Mouse (Mus musculus): ENCODE measurements around the gene Tm2d3. TPM values are rescaled to one million over a fixed set of nuclear protein-coding genes. Genes with fewer than 3 reads are reported as not detected.

Tm2d3 gene
- 85.2 and 90.8 TPM in 2 replicates for polyA plus RNA-seq (2014; fragmentation: Nextera tagmentation; extraction: Ambion mirVana)

GRCm38 (mm10) chr7:65690869-65691268 lies at the start of gene Tm2d3:
Gene Tm2d3, plus strand, starts transcription at chr7:65691169.
- ATAC-seq (ENCODE audit: low FRiP score, low TSS enrichment) = no peak
- no peaks in the 10 kb centered on the region for H3K9me3 ChIP-seq (ENCODE audit: control insufficient read depth, low read length)
- H3K9ac ChIP-seq (replicated peaks; ENCODE audit: low read length) = no peak within 1 kb of the TSS
- 91% methylated on average over 7 of the region's 7 CpGs for WGBS
- H3K4me1 ChIP-seq (ENCODE audit: control insufficient read depth, insufficient read depth, low read length) = peaks cover 14% of the 10 kb centered on the region
- H3K27ac ChIP-seq (replicated peaks; ENCODE audit: low read depth, low read length) = no peak within 1 kb of the TSS
- no peak within 1 kb of the TSS for H3K4me2 ChIP-seq (ENCODE audit: low read length)
- H3K36me3 ChIP-seq (ENCODE audit: control insufficient read depth, insufficient read depth, low read length) = peaks cover 17% of the 10 kb centered on the region
- H3K27me3 ChIP-seq (ENCODE audit: control insufficient read depth, insufficient read depth, low read length) = no peaks in the 10 kb centered on the region
- no peak for DNase-seq
- no peak within 1 kb of the TSS for H3K4me3 ChIP-seq (replicated peaks; ENCODE audit: low read depth, low read length)

DNA sequence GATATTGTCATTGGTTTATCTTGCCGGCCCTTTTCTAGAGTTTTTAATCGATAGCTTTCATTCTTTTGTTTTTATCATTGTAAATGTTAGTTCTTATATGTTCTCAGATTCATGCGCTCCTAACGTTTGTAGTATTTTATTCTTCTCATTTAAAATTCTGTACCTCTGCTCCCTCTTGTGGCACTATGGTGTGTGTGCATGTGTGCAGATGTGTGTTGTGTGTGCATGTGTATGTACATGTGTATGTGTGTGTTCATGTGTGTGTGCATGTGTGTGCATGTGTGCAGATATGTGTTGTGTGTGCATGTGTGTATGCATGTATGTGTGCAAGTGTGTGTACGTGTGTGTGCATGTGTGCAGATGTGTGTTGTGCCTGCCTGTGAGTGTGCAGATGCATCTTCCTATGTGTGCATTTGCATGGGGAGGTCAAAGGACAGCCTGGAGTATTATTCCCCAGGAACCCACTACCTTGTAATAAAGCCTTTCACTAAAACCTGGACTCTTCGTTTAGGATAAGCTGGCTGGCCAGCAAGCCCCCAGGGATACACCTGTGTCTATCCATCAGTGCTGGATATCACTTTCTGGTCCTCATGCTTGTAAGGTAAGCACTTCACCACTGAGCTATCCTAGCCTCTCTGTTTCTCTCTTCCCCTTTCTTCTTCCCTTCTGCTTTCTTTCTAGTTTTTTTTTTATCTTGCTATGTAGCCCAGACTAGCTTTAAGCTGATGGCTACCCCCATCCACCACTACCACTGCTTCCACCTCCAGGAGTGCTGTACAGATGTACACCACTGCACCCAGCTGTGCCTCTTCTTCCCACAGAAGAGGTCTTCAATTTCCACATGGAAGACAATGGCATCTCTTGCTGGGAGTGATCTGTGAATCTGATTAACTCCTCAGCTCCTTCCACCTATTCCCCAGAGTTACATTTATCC lies 48.3 kb upstream of the Tm2d3 start:
- no peaks in the 10 kb centered on the region for H3K9me3 ChIP-seq (ENCODE audit: control insufficient read depth, low read length)
- H3K27ac ChIP-seq (replicated peaks; ENCODE audit: low read depth, low read length) = no peak overlapping the region
- 74% methylated on average over 6 of the region's 6 CpGs for WGBS
- no peaks in the 10 kb centered on the region for H3K4me1 ChIP-seq (ENCODE audit: control insufficient read depth, insufficient read depth, low read length)
- no peaks in the 10 kb centered on the region for H3K36me3 ChIP-seq (ENCODE audit: control insufficient read depth, insufficient read depth, low read length)
- ATAC-seq (ENCODE audit: low FRiP score, low TSS enrichment) (no peak), DNase-seq (peak; percentile 59)
- 0 out of 2 replicates have a peak, but pooled peaks cover 6% of the 10 kb centered on the region for H3K27me3 ChIP-seq (ENCODE audit: control insufficient read depth, insufficient read depth, low read length)
- no peak overlapping the region for H3K4me3 ChIP-seq (replicated peaks; ENCODE audit: low read depth, low read length)
- H3K9ac ChIP-seq (replicated peaks; ENCODE audit: low read length) = no peak overlapping the region
- H3K4me2 ChIP-seq (ENCODE audit: low read length) = no peak overlapping the region

GRCm38 (mm10) chr7:65643861-65644421 lies 47.0 kb upstream of the Tm2d3 start:
- ATAC-seq (ENCODE audit: low FRiP score, low TSS enrichment) (no peak), DNase-seq (no peak)
- WGBS = 29% methylated on average over 6 of the region's 6 CpGs
- peaks cover 4% of the 10 kb centered on the region; the same call in 1 of the 2 replicates for H3K36me3 ChIP-seq (ENCODE audit: control insufficient read depth, insufficient read depth, low read length)
- H3K4me1 ChIP-seq (ENCODE audit: control insufficient read depth, insufficient read depth, low read length) = no peaks in the 10 kb centered on the region
- 0 out of 2 replicates have a peak, but pooled peaks cover 6% of the 10 kb centered on the region for H3K27me3 ChIP-seq (ENCODE audit: control insufficient read depth, insufficient read depth, low read length)
- H3K4me2 ChIP-seq (ENCODE audit: low read length) = peak overlapping the region; percentile 72
- H3K9ac ChIP-seq (replicated peaks; ENCODE audit: low read length) = peak overlapping the region; percentile 69; the same call in 1 of the 2 replicates
- no peaks in the 10 kb centered on the region for H3K9me3 ChIP-seq (ENCODE audit: control insufficient read depth, low read length)
- H3K4me3 ChIP-seq (replicated peaks; ENCODE audit: low read depth, low read length) = peak overlapping the region; percentile 64
- no peak overlapping the region for H3K27ac ChIP-seq (replicated peaks; ENCODE audit: low read depth, low read length)

DNA sequence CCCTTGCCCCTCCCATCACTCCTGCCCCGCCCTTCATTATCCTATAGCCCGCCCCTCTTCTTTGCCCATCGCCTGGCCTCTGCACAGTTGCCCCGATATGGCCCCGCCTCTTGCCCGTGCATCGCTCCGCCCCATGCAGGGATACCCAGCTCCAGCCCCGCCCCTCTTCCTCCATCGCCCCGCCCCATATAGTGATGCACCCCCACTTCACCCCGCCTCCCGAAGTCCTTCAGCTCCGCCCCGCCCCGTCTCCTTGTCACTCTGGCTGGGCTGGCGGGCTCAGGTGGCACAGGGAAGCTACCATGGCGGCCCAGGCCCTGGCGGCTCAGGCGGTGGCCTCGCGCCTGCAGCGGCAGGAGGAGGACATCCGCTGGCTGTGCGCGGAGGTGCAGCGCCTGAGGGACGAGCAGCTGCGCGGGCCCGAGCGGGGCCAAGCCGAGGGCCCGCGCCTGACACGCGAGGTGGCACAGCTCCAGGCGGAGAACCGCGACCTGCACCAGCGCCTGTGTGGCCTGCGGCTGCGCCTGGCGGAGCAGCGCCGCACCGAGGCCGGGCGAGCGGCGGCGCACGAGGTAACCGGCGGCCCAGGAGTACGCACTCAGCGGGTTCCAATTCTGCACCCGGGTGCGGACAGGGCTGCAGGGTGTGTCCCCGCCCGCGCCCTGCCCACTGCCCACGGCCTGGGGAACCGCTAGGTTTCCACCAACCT lies 46.2 kb upstream of the Tm2d3 start, which contains the start of gene Tarsl2:
TSS of gene Tarsl2 (plus strand) at position 256 of the 709 bp plus-strand sequence.
- under 1% methylated on average over 63 of the region's 64 CpGs for WGBS
- DNase-seq (peak; percentile 97), ATAC-seq (ENCODE audit: low FRiP score, low TSS enrichment) (peak; percentile 97)
- H3K27me3 ChIP-seq (ENCODE audit: control insufficient read depth, insufficient read depth, low read length) = 0 out of 2 replicates have a peak, but pooled peaks cover 6% of the 10 kb centered on the region
- peaks cover 10% of the 10 kb centered on the region; the same call in 1 of the 2 replicates for H3K36me3 ChIP-seq (ENCODE audit: control insufficient read depth, insufficient read depth, low read length)
- H3K9ac ChIP-seq (replicated peaks; ENCODE audit: low read length) = peak within 1 kb of the TSS; percentile 69
- no peaks in the 10 kb centered on the region for H3K9me3 ChIP-seq (ENCODE audit: control insufficient read depth, low read length)
- peak within 1 kb of the TSS; percentile 85 for H3K27ac ChIP-seq (replicated peaks; ENCODE audit: low read depth, low read length)
- H3K4me3 ChIP-seq (replicated peaks; ENCODE audit: low read depth, low read length) = peak within 1 kb of the TSS; percentile 64
- no peaks in the 10 kb centered on the region for H3K4me1 ChIP-seq (ENCODE audit: control insufficient read depth, insufficient read depth, low read length)
- peak within 1 kb of the TSS; percentile 72 for H3K4me2 ChIP-seq (ENCODE audit: low read length)

DNA sequence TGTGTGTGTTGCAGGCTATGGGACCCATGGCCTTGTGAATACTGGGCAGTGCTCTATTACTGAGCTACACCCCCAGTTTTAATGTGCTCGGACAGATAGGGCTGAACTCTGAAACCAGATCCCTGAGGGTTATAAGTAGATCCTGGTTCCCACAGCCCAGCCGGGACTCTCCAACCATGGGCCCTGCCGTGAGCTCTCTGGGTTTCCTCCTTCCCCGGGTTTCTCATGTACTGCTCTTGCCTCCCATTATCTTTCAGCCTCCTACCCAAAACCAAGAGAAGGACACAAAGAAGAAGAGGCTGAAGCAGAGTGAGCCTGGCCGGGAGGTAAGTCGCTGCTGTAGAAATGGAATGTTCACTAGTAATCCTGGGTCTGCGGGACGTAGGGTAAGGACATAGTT lies 45.0 kb upstream of the Tm2d3 start:
- Histone ChIP-seq H3K9me3 (ENCODE audit: control insufficient read depth, low read length) (no peaks in the 10 kb centered on the region), H3K27ac (replicated peaks; ENCODE audit: low read depth, low read length) (no peak overlapping the region), H3K4me1 (ENCODE audit: control insufficient read depth, insufficient read depth, low read length) (no peaks in the 10 kb centered on the region), H3K36me3 (ENCODE audit: control insufficient read depth, insufficient read depth, low read length) (peaks cover 10% of the 10 kb centered on the region; the same call in 1 of the 2 replicates), H3K4me3 (replicated peaks; ENCODE audit: low read depth, low read length) (no peak overlapping the region), H3K4me2 (ENCODE audit: low read length) (no peak overlapping the region), H3K27me3 (ENCODE audit: control insufficient read depth, insufficient read depth, low read length) (0 out of 2 replicates have a peak, but pooled peaks cover 6% of the 10 kb centered on the region), H3K9ac (replicated peaks; ENCODE audit: low read length) (no peak overlapping the region)
- DNase-seq (no peak), ATAC-seq (ENCODE audit: low FRiP score, low TSS enrichment) (no peak)
- WGBS = 97% methylated on average over 8 of the region's 8 CpGs

- Histone ChIP-seq H3K4me1 (ENCODE audit: control insufficient read depth, insufficient read depth, low read length) (no peaks in the 10 kb centered on the region), H3K4me2 (ENCODE audit: low read length) (no peak overlapping the region), H3K4me3 (replicated peaks; ENCODE audit: low read depth, low read length) (no peak overlapping the region), H3K27ac (replicated peaks; ENCODE audit: low read depth, low read length) (no peak overlapping the region), H3K36me3 (ENCODE audit: control insufficient read depth, insufficient read depth, low read length) (peaks cover 25% of the 10 kb centered on the region), H3K27me3 (ENCODE audit: control insufficient read depth, insufficient read depth, low read length) (no peaks in the 10 kb centered on the region), H3K9ac (replicated peaks; ENCODE audit: low read length) (no peak overlapping the region), H3K9me3 (ENCODE audit: control insufficient read depth, low read length) (no peaks in the 10 kb centered on the region)
- DNase-seq (no peak), ATAC-seq (ENCODE audit: low FRiP score, low TSS enrichment) (no peak)
- whole genome bisulfite sequencing = 94% methylated on average over 4 of the region's 4 CpGs
Measured at GRCm38 (mm10) chr7:65650662-65651061, 40.3 kb upstream of the Tm2d3 start.

- ATAC-seq (ENCODE audit: low FRiP score, low TSS enrichment) = no peak
- WGBS = 96% methylated on average over 2 of the region's 2 CpGs
- no peaks in the 10 kb centered on the region for H3K9me3 ChIP-seq (ENCODE audit: control insufficient read depth, low read length)
Measured at GRCm38 (mm10) chr7:65657490-65658120, 33.4 kb upstream of the Tm2d3 start.

DNA sequence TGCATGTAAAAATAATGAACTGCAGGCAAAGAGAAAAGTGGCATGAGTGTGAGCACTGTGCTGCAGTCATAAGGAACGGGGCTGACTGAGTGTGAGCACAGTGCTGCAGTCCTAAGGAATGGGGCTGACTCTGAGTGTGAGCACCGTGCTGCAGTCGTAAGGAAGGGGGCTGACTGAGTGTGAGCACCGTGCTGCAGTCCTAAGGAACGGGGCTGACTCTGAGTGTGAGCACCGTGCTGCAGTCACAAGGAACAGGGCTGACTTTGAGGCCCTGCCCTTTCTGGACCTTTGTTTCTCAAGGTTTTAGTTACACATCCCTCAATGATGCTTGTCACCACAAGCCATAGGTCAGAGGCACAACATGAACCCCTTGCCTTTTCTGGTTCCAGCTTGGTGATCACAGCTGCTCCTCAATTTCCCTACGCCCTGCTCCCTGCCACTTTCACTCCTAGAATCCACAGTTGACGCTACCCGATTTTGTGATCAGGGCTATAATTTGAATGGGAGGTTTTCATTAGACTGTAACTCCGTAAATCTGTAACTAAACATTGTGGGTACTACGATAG lies 27.7 kb upstream of the Tm2d3 start:
- H3K36me3 ChIP-seq (ENCODE audit: control insufficient read depth, insufficient read depth, low read length) = peaks cover 19% of the 10 kb centered on the region
- no peak for ATAC-seq (ENCODE audit: low FRiP score, low TSS enrichment)
- 85% methylated on average over 11 of the region's 11 CpGs for WGBS

More at GRCm38 (mm10) chr7:65657490-65658120, 33.4 kb upstream of the Tm2d3 start:
- Histone ChIP-seq H3K4me3 (replicated peaks; ENCODE audit: low read depth, low read length) (no peak overlapping the region), H3K27ac (replicated peaks; ENCODE audit: low read depth, low read length) (no peak overlapping the region), H3K4me2 (ENCODE audit: low read length) (no peak overlapping the region), H3K27me3 (ENCODE audit: control insufficient read depth, insufficient read depth, low read length) (no peaks in the 10 kb centered on the region), H3K4me1 (ENCODE audit: control insufficient read depth, insufficient read depth, low read length) (no peaks in the 10 kb centered on the region), H3K9ac (replicated peaks; ENCODE audit: low read length) (no peak overlapping the region), H3K36me3 (ENCODE audit: control insufficient read depth, insufficient read depth, low read length) (peaks cover 23% of the 10 kb centered on the region; the same call in 1 of the 2 replicates)
- no peak for DNase-seq

More for the DNA sequence above, 27.7 kb upstream of the Tm2d3 start:
- DNase-seq = no peak
- no peak overlapping the region for H3K4me2 ChIP-seq (ENCODE audit: low read length)
- H3K9me3 ChIP-seq (ENCODE audit: control insufficient read depth, low read length) = no peaks in the 10 kb centered on the region
- no peaks in the 10 kb centered on the region for H3K4me1 ChIP-seq (ENCODE audit: control insufficient read depth, insufficient read depth, low read length)
- H3K27ac ChIP-seq (replicated peaks; ENCODE audit: low read depth, low read length) = no peak overlapping the region
- no peak overlapping the region for H3K4me3 ChIP-seq (replicated peaks; ENCODE audit: low read depth, low read length)
- no peak overlapping the region for H3K9ac ChIP-seq (replicated peaks; ENCODE audit: low read length)
- no peaks in the 10 kb centered on the region for H3K27me3 ChIP-seq (ENCODE audit: control insufficient read depth, insufficient read depth, low read length)

Measured in midbrain, embryonic 14.5 days (tissue).